Mouse (Mus musculus) lung, postnatal 0 days (tissue): ENCODE measurements around the gene Elf2.

Experiments
- CTCF ChIP-seq: IDR thresholded peaks from 2 replicates; pipeline ENCODE4 v1.5.1; 2016; ENCODE audit warnings: antibody characterized with exemption, mild to moderate bottlenecking
- EP300 ChIP-seq: IDR thresholded peaks from 2 replicates; pipeline ENCODE4 v1.6.1; 2016; ENCODE audit warnings: antibody characterized with exemption, mild to moderate bottlenecking, control low read depth

DNA sequence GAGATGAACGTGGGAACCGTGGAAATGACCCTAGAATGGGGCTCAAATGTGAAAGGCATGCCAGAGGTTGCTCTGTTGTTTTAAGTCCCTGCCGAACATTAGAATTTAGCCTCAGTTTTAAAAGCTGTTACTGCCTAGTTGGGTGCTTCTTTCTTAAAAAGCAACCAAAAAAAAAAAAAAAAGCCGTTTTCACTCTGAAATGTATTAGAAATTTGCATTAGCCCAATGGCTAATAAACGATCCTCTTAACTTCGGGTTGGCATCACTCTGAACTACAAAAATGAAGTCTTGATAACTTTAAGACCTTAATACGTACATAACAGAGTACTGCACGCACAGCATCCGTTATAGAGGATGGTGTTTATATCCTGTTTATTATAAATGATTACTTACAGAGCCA lies 1.7 kb upstream of the Elf2 start:
- TF ChIP-seq EP300 = no peak
- no peak for TF ChIP-seq CTCF
